Mouse (Mus musculus): ENCODE measurements around the gene Arv1.

DNA sequence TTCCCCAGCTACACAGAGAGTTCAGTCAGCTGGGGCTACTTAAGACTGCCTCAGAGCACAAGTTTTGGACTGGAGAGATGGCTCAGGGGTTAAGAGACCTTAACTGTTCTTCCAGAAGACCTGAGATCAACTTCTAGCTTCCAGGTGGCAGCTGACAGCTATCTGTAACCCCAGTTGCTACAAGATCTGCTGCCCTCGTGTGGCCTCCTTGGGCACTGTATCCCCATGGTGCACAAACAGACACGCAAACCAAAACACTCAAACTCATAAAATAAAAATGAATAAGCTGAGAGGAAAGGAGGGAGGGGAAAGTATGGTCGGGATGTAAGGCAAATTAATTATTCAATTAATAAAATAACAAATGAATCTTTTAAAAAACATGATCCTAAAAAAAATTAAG, 36.6 kb downstream of the Arv1 start:
- no peak for TF ChIP-seq EP300 (IDR thresholded peaks at IDR 0.05; ENCODE audit: low read depth)
- peak; percentile 44 for TF ChIP-seq CTCF (IDR thresholded peaks at IDR 0.05; ENCODE audit: low read depth)
